Mouse (Mus musculus) limb, embryonic 10.5 days (tissue): ENCODE data around the gene Mrpl51. TPM values are rescaled to one million over a fixed set of nuclear protein-coding genes. Genes with fewer than 3 reads are reported as not detected.

Source experiments
- DNase-seq: peaks from one replicate; pipeline ENCODE4 v3.0.0-alpha.2; 2017; ENCODE audit warnings: low spot score
- H3K27ac ChIP-seq: fragments of 300-500 bp; sonication (generic); 2 replicates; pipeline ENCODE4 v1.5.1; 2016; ENCODE audit warnings: mild to moderate bottlenecking
- H3K27me3 ChIP-seq: fragments of 300-500 bp; sonication (generic); 2 replicates; pipeline ENCODE4 v1.6.1; 2016; ENCODE audit warnings: low read depth, mild to moderate bottlenecking; ENCODE audit not compliant: poor library complexity, severe bottlenecking
- H3K36me3 ChIP-seq: fragments of 300-500 bp; sonication (generic); 2 replicates; pipeline ENCODE4 v1.6.1; 2016; ENCODE audit warnings: mild to moderate bottlenecking, moderate library complexity
- H3K4me1 ChIP-seq: fragments of 300-500 bp; sonication (generic); 2 replicates; pipeline ENCODE4 v1.6.1; 2016
- H3K4me3 ChIP-seq: fragments of 300-500 bp; sonication (generic); 2 replicates; pipeline ENCODE4 v1.5.1; 2016; ENCODE audit warnings: mild to moderate bottlenecking, moderate library complexity
- H3K9me3 ChIP-seq: fragments of 300-500 bp; sonication (generic); replicated peaks from 2 replicates; pipeline ENCODE4 v1.6.1; 2016; ENCODE audit warnings: mild to moderate bottlenecking
- WGBS: fragments of 180-500 bp; shearing (Covaris S2); methylation state at CpG from one replicate; pipeline ENCODE4 v1.1.7; 2016; 5-methylcytosine and 5-hydroxymethylcytosine counted together
- polyA plus RNA-seq: library from polyadenylated mRNA; unstranded; fragments of >200 nt; fragmentation: Nextera tagmentation; extraction: Ambion mirVana; gene quantifications from 2 replicates; pipeline ENCODE4 v1.2.1, GENCODE M21; 2016

Gene Mrpl51
- polyA plus RNA-seq, 1 experiment from 2014 or later = 213 TPM

- DNase-seq = no peak
- WGBS = 78% methylated on average over 6 of the region's 6 CpGs
- Histone ChIP-seq H3K4me1 (peaks cover 13% of the 10 kb centered on the region), H3K9me3 (no peaks in the 10 kb centered on the region), H3K4me3 (no peak overlapping the region), H3K36me3 (no peaks in the 10 kb centered on the region), H3K27me3 (peaks cover 30% of the 10 kb centered on the region), H3K27ac (no peak overlapping the region)
Measured at GRCm38 (mm10) chr6:125213715-125214114, 22.1 kb downstream of the Mrpl51 start.

- WGBS = under 1% methylated on average over 48 of the region's 48 CpGs
Measured at GRCm38 (mm10) chr6:125215148-125215954, 23.8 kb downstream of the Mrpl51 start, which contains the start of gene Vamp1. Gene Vamp1 (plus strand): TSS chr6:125215551.

GRCm38 (mm10) chr6:125216898-125217297, 25.3 kb downstream of the Mrpl51 start:
- no peaks in the 10 kb centered on the region for H3K36me3 ChIP-seq
- H3K27ac ChIP-seq = no peak overlapping the region
- WGBS = 81% methylated on average over 2 of the region's 2 CpGs
- H3K4me3 ChIP-seq = no peak overlapping the region
- DNase-seq = no peak
- no peaks in the 10 kb centered on the region for H3K9me3 ChIP-seq
- peaks cover 30% of the 10 kb centered on the region for H3K27me3 ChIP-seq
- peaks cover 13% of the 10 kb centered on the region for H3K4me1 ChIP-seq

More at GRCm38 (mm10) chr6:125215148-125215954, 23.8 kb downstream of the Mrpl51 start, which contains the start of gene Vamp1:
- Histone ChIP-seq H3K27ac (peak within 1 kb of the TSS; percentile 86), H3K4me1 (peaks cover 13% of the 10 kb centered on the region), H3K36me3 (no peaks in the 10 kb centered on the region), H3K4me3 (peak within 1 kb of the TSS; percentile 82), H3K27me3 (peaks cover 30% of the 10 kb centered on the region), H3K9me3 (no peaks in the 10 kb centered on the region)
- peak; percentile 86 for DNase-seq

- Histone ChIP-seq H3K4me1 (peaks cover 13% of the 10 kb centered on the region), H3K9me3 (no peaks in the 10 kb centered on the region), H3K36me3 (0 out of 2 replicates have a peak, but pooled peaks cover under 1% of the 10 kb centered on the region), H3K4me3 (no peak overlapping the region), H3K27me3 (peaks cover 30% of the 10 kb centered on the region), H3K27ac (no peak overlapping the region)
- WGBS = 90% methylated on average over 11 of the region's 11 CpGs
- DNase-seq = no peak
Measured at GRCm38 (mm10) chr6:125217899-125218298, 26.3 kb downstream of the Mrpl51 start.

GRCm38 (mm10) chr6:125218963-125219362, 27.4 kb downstream of the Mrpl51 start:
- Histone ChIP-seq H3K9me3 (no peaks in the 10 kb centered on the region), H3K4me3 (no peak overlapping the region), H3K36me3 (0 out of 2 replicates have a peak, but pooled peaks cover 3% of the 10 kb centered on the region), H3K27ac (no peak overlapping the region), H3K4me1 (peaks cover 13% of the 10 kb centered on the region), H3K27me3 (peaks cover 19% of the 10 kb centered on the region)
- 76% methylated on average over 4 of the region's 4 CpGs for WGBS
- DNase-seq = no peak

- H3K9me3 ChIP-seq = no peaks in the 10 kb centered on the region
- 92% methylated on average over 20 of the region's 20 CpGs for WGBS
- H3K4me1 ChIP-seq = peaks cover 2% of the 10 kb centered on the region
- DNase-seq = no peak
- H3K27ac ChIP-seq = no peak overlapping the region
- 0 out of 2 replicates have a peak, but pooled peaks cover 3% of the 10 kb centered on the region for H3K36me3 ChIP-seq
- no peak overlapping the region for H3K4me3 ChIP-seq
- peaks cover 14% of the 10 kb centered on the region for H3K27me3 ChIP-seq
Measured at GRCm38 (mm10) chr6:125221115-125221745, 29.6 kb downstream of the Mrpl51 start.

- no peak for DNase-seq
Measured at GRCm38 (mm10) chr6:125222146-125222545, 30.5 kb downstream of the Mrpl51 start.

GRCm38 (mm10) chr6:125222577-125222976, 31.0 kb downstream of the Mrpl51 start:
- 78% methylated on average over 3 of the region's 3 CpGs for WGBS
- H3K27me3 ChIP-seq = peaks cover 2% of the 10 kb centered on the region
- no peak overlapping the region for H3K4me3 ChIP-seq
- no peak overlapping the region for H3K27ac ChIP-seq
- H3K9me3 ChIP-seq = no peaks in the 10 kb centered on the region
- DNase-seq = no peak
- H3K36me3 ChIP-seq = 0 out of 2 replicates have a peak, but pooled peaks cover 3% of the 10 kb centered on the region
- H3K4me1 ChIP-seq = no peaks in the 10 kb centered on the region; the same call in 1 of the 2 replicates

More at GRCm38 (mm10) chr6:125222146-125222545, 30.5 kb downstream of the Mrpl51 start:
- no peak overlapping the region for H3K4me3 ChIP-seq
- WGBS = 69% methylated on average over 2 of the region's 2 CpGs
- no peak overlapping the region for H3K27ac ChIP-seq
- H3K4me1 ChIP-seq = no peaks in the 10 kb centered on the region; the same call in 1 of the 2 replicates
- H3K27me3 ChIP-seq = peaks cover 5% of the 10 kb centered on the region
- H3K9me3 ChIP-seq = no peaks in the 10 kb centered on the region
- 0 out of 2 replicates have a peak, but pooled peaks cover 3% of the 10 kb centered on the region for H3K36me3 ChIP-seq

GRCm38 (mm10) chr6:125225518-125226115, 34.0 kb downstream of the Mrpl51 start:
- H3K4me3 ChIP-seq = no peak overlapping the region
- DNase-seq = no peak
- no peaks in the 10 kb centered on the region for H3K27me3 ChIP-seq
- WGBS = 84% methylated on average over 5 of the region's 5 CpGs
- 0 out of 2 replicates have a peak, but pooled peaks cover 3% of the 10 kb centered on the region for H3K36me3 ChIP-seq
- peaks cover 11% of the 10 kb centered on the region for H3K4me1 ChIP-seq
- H3K27ac ChIP-seq = no peak overlapping the region
- H3K9me3 ChIP-seq = no peaks in the 10 kb centered on the region

- H3K36me3 ChIP-seq = no peaks in the 10 kb centered on the region
- no peaks in the 10 kb centered on the region for H3K27me3 ChIP-seq
- H3K27ac ChIP-seq = no peak overlapping the region
- H3K4me1 ChIP-seq = peaks cover 34% of the 10 kb centered on the region
- DNase-seq = no peak
- WGBS = 66% methylated on average over 9 of the region's 9 CpGs
- H3K4me3 ChIP-seq = no peak overlapping the region
- no peaks in the 10 kb centered on the region for H3K9me3 ChIP-seq
Measured at GRCm38 (mm10) chr6:125230571-125230970, 39.0 kb downstream of the Mrpl51 start.

GRCm38 (mm10) chr6:125231117-125232044, 39.8 kb downstream of the Mrpl51 start, which contains the start of gene Tapbpl:
Gene Tapbpl (minus strand): TSS chr6:125231860.
- Histone ChIP-seq H3K36me3 (no peaks in the 10 kb centered on the region), H3K27ac (peak within 1 kb of the TSS; percentile 83), H3K27me3 (no peaks in the 10 kb centered on the region), H3K4me3 (peak within 1 kb of the TSS; percentile 58), H3K4me1 (peaks cover 34% of the 10 kb centered on the region), H3K9me3 (no peaks in the 10 kb centered on the region)
- WGBS = 4% methylated on average over 16 of the region's 16 CpGs
- DNase-seq = peak; percentile 44

GRCm38 (mm10) chr6:125232045-125232437, 40.4 kb downstream of the Mrpl51 start:
- H3K27me3 ChIP-seq = no peaks in the 10 kb centered on the region
- peak overlapping the region; percentile 83; the same call in 1 of the 2 replicates for H3K27ac ChIP-seq
- H3K4me3 ChIP-seq = peak overlapping the region; percentile 58
- H3K9me3 ChIP-seq = no peaks in the 10 kb centered on the region
- WGBS = 51% methylated on average over 4 of the region's 4 CpGs
- peaks cover 34% of the 10 kb centered on the region for H3K4me1 ChIP-seq
- DNase-seq = no peak
- H3K36me3 ChIP-seq = no peaks in the 10 kb centered on the region
